ENCODE assay signal across 14 mouse cellular contexts in the genomic region with DNA sequence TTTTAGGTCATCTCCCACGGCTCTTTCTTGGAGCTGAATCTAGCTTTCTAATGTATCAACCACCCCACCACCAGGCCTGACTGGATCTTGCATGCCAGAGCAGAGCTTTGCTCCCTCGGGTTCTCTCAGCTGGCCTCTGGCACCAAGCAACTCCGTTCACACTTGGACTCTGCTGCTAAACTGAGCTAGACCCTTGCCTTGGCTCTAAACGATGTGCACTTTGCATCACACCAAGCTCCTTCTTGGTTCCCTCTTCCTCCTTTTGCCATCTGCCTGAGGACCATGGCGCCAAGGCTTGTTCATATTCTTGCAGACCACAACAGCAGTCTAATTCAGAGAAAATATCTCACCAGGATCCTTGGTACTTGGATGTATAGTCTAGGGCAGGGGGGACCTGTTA. TPM values are rescaled to one million over a fixed set of nuclear protein-coding genes. Genes with fewer than 3 reads are reported as not detected.
DNase-seq lines count a peak whose midpoint lies in the region; ATAC-seq and TF ChIP-seq lines count a peak whose summit lies in the region.
"Had no signal": no experiment of that assay in that cellular context is flagged by ENCODE, and none has a peak within 500 bp of the region (broad histone marks: within the 10 kb centered on the region; RNA-seq: fewer than 3 reads in every experiment).

No protein-coding gene starts in this region.

- no peaks in the 10 kb centered on the region for H3K36me3 ChIP-seq in heart, embryonic 15.5 days
- H3K36me3 ChIP-seq in lung, embryonic 14.5 days (ENCODE audit: insufficient read depth), result no peaks in the 10 kb centered on the region
- H3K36me3 ChIP-seq: forebrain, embryonic 12.5 days; heart, embryonic 10.5 days; neural tube, embryonic 15.5 days had no signal

- H3K4me2 ChIP-seq in heart, embryonic 15.5 days, result no peak overlapping the region
- no peak overlapping the region for H3K4me2 ChIP-seq in lung, embryonic 14.5 days
- H3K4me2 ChIP-seq: forebrain, embryonic 12.5 days; neural tube, embryonic 15.5 days had no signal

- H3K4me1 ChIP-seq in heart, embryonic 15.5 days (replicated peaks), result peaks cover 4% of the 10 kb centered on the region; the same call in 1 of the 2 replicates
- peaks cover 3% of the 10 kb centered on the region; the same call in 1 of the 2 replicates for H3K4me1 ChIP-seq in lung, embryonic 14.5 days (ENCODE audit: insufficient read depth)
- peaks cover 5% of the 10 kb centered on the region for H3K4me1 ChIP-seq in lung, adult 2 months (ENCODE audit: control insufficient read depth, insufficient read depth, low read length)
- peaks cover 16% of the 10 kb centered on the region for H3K4me1 ChIP-seq in brown adipose tissue, adult 24 weeks (ENCODE audit: control insufficient read depth, insufficient read depth, insufficient read length, low read length)
- H3K4me1 ChIP-seq: neural tube, embryonic 15.5 days had no signal

- no peak for DNase-seq in heart, postnatal 4 days
- no peak for DNase-seq in lung, embryonic 14.5 days
- no peak for DNase-seq in lung, adult 2 months
- DNase-seq in A20 (ENCODE audit: low read depth, low spot score), result peak; percentile 83
- DNase-seq in right cerebral cortex, postnatal 25 days, result no peak
- DNase-seq: adrenal gland, postnatal 25 days; right cerebral cortex, adult 18-20 months had no signal

- 83% methylated on average over 5 of the region's 5 CpGs for WGBS in heart, embryonic 15.5 days
- WGBS in lung, embryonic 14.5 days, result 78% methylated on average over 5 of the region's 5 CpGs
- WGBS in lung, adult 2 months, result 69% methylated on average over 5 of the region's 5 CpGs

- no peak overlapping the region for H3K9ac ChIP-seq in heart, embryonic 15.5 days
- H3K9ac ChIP-seq in lung, embryonic 14.5 days, result no peak overlapping the region
- H3K9ac ChIP-seq: forebrain, embryonic 12.5 days; neural tube, embryonic 15.5 days had no signal

- TF ChIP-seq POLR2A in lung, adult 2 months (IDR thresholded peaks at IDR 0.05; ENCODE audit: borderline replicate concordance, extremely low read depth, low read depth, low read length), result no peak

- no peaks in the 10 kb centered on the region for H3K9me3 ChIP-seq in heart, embryonic 15.5 days (replicated peaks)
- H3K9me3 ChIP-seq in lung, embryonic 14.5 days (ENCODE audit: low read depth, low read length), result no peaks in the 10 kb centered on the region
- H3K9me3 ChIP-seq: forebrain, embryonic 12.5 days; heart, embryonic 10.5 days; megakaryocyte, embryonic 14.5 days; neural tube, embryonic 15.5 days had no signal

- H3K4me3 ChIP-seq in heart, embryonic 15.5 days, result no peak overlapping the region
- H3K4me3 ChIP-seq in lung, embryonic 14.5 days (ENCODE audit: low read depth, low read length), result no peak overlapping the region
- H3K4me3 ChIP-seq in lung, adult 2 months (replicated peaks; ENCODE audit: extremely low read depth, low read depth, low read length), result no peak overlapping the region
- H3K4me3 ChIP-seq in brown adipose tissue, adult 24 weeks (ENCODE audit: insufficient read depth, low read depth, low read length), result no peak overlapping the region
- H3K4me3 ChIP-seq: forebrain, embryonic 12.5 days; heart, embryonic 10.5 days; megakaryocyte, embryonic 14.5 days; neural tube, embryonic 15.5 days had no signal

- H3K27me3 ChIP-seq in heart, embryonic 15.5 days, result no peaks in the 10 kb centered on the region
- no peaks in the 10 kb centered on the region for H3K27me3 ChIP-seq in lung, embryonic 14.5 days (ENCODE audit: insufficient read depth, low read length)
- H3K27me3 ChIP-seq: neural tube, embryonic 15.5 days had no signal

- TF ChIP-seq CTCF in lung, embryonic 14.5 days (IDR thresholded peaks at IDR 0.05; ENCODE audit: low read depth), result no peak
- no peak for TF ChIP-seq CTCF in lung, adult 2 months (IDR thresholded peaks at IDR 0.05; ENCODE audit: insufficient read depth, low read length)

- ATAC-seq in heart, embryonic 15.5 days (replicated peaks; ENCODE audit: insufficient number of reproducible peaks, insufficient read depth, low FRiP score, low read depth), result no peak
- ATAC-seq in lung, embryonic 14.5 days (ENCODE audit: insufficient read depth), result no peak
- ATAC-seq: hindbrain, embryonic 16.5 days had no signal

- peak overlapping the region; percentile 6 for H3K27ac ChIP-seq in heart, embryonic 15.5 days
- peak overlapping the region; percentile 26; the same call in 1 of the 2 replicates for H3K27ac ChIP-seq in lung, embryonic 14.5 days (ENCODE audit: low read depth)
- H3K27ac ChIP-seq in brown adipose tissue, adult 24 weeks (replicated peaks; ENCODE audit: low read depth, low read length), result peak overlapping the region; percentile 90
- H3K27ac ChIP-seq: forebrain, embryonic 12.5 days; heart, embryonic 10.5 days; neural tube, embryonic 15.5 days had no signal

RNA-seq across cellular contexts. Expression of gene Ets1, which starts 23.6 kb away (rescaled TPM):
- polyA plus RNA-seq in heart, embryonic 15.5 days (2015; fragmentation: Nextera tagmentation; extraction: Ambion mirVana), result 46.3 and 54.9 TPM in 2 replicates
- 100 to 1,000 TPM in 1 of 2 experiments, 10 to 100 TPM in 1; 97.5 to 106 TPM for total RNA-seq in heart, postnatal 4 days (2021)
- 79.2 and 87.6 TPM in 2 replicates for polyA plus RNA-seq in lung, embryonic 14.5 days (2014; fragmentation: Nextera tagmentation; extraction: Ambion mirVana)
- polyA plus RNA-seq in lung, adult 2 months (2012; rRNA removed), result 57.3 and 67.2 TPM in 2 replicates
- polyA plus RNA-seq in brown adipose tissue, adult 24 weeks (2012; ENCODE audit: insufficient read depth, insufficient read length, missing spikeins), result 13.4 and 18.7 TPM in 2 replicates

Comparison
In these comparisons a context has a peak if more than half of its experiments do, and no peak if none do; other contexts are left out.
1. H3K27ac ChIP-seq: peak in every context shown above with its lines; median percentile 90 in brown adipose tissue, adult 24 weeks; 26 in lung, embryonic 14.5 days; 6 in heart, embryonic 15.5 days.